Mouse (Mus musculus) embryonic facial prominence, embryonic 12.5 days (tissue): Measurements from ENCODE around the gene Reg3b. TPM values are rescaled to one million over a fixed set of nuclear protein-coding genes. Genes with fewer than 3 reads are reported as not detected.
"Not testable (repeated sequence)": the region's sequence is repeated elsewhere in the genome, so short reads cannot be mapped to it uniquely, and the experiment has no call there.

ENCODE experiments used
- ATAC-seq: fragments of 200-750 bp; cut with Nextera tagmentation; 2 replicates; pipeline ENCODE4 v1.8.0; 2017; ENCODE audit not compliant: insufficient number of reproducible peaks, insufficient read depth, low FRiP score, low TSS enrichment
- H3K27ac ChIP-seq: fragments of 300-500 bp; sonication (generic); 2 replicates; pipeline ENCODE4 v1.5.1; 2016; ENCODE audit warnings: mild to moderate bottlenecking
- H3K27me3 ChIP-seq: fragments of 300-500 bp; sonication (generic); 2 replicates; pipeline ENCODE4 v1.6.1; 2016; ENCODE audit warnings: mild to moderate bottlenecking, moderate library complexity
- H3K36me3 ChIP-seq: fragments of 300-500 bp; sonication (generic); 2 replicates; pipeline ENCODE4 v1.6.1; 2016; ENCODE audit warnings: mild to moderate bottlenecking
- H3K4me1 ChIP-seq: fragments of 300-500 bp; sonication (generic); 2 replicates; pipeline ENCODE4 v1.6.1; 2016
- H3K4me2 ChIP-seq: fragments of 300-500 bp; sonication (generic); replicated peaks from 2 replicates; pipeline ENCODE4 v1.6.1; 2016; ENCODE audit warnings: mild to moderate bottlenecking, moderate library complexity
- H3K4me3 ChIP-seq: fragments of 300-500 bp; sonication (generic); 2 replicates; pipeline ENCODE4 v1.5.1; 2016; ENCODE audit warnings: mild to moderate bottlenecking
- H3K9ac ChIP-seq: fragments of 300-500 bp; sonication (generic); 2 replicates; pipeline ENCODE4 v1.6.1; 2016; ENCODE audit warnings: mild to moderate bottlenecking, moderate library complexity
- H3K9me3 ChIP-seq: fragments of 300-500 bp; sonication (generic); 2 replicates; pipeline ENCODE4 v1.6.1; 2016; ENCODE audit warnings: mild to moderate bottlenecking, moderate library complexity
- WGBS: fragments of 180-500 bp; shearing (Covaris S2); methylation state at CpG from one replicate; pipeline ENCODE4 v1.1.7; 2016; 5-methylcytosine and 5-hydroxymethylcytosine counted together
- polyA plus RNA-seq: library from polyadenylated mRNA; unstranded; fragments of >200 nt; fragmentation: Nextera tagmentation; extraction: Ambion mirVana; gene quantifications from 2 replicates; pipeline ENCODE4 v1.2.1, GENCODE M21; 2016

Gene Reg3b
- polyA plus RNA-seq, result not detected in 2 replicates

- Histone ChIP-seq H3K9ac (no peak within 1 kb of the TSS), H3K4me2 (no peak within 1 kb of the TSS), H3K4me3 (no peak within 1 kb of the TSS), H3K36me3 (no peaks in the 10 kb centered on the region), H3K4me1 (no peaks in the 10 kb centered on the region), H3K27ac (no peak within 1 kb of the TSS), H3K27me3 (no peaks in the 10 kb centered on the region), H3K9me3 (no peaks in the 10 kb centered on the region)
- no peak for ATAC-seq
- 93% methylated on average over 2 of the region's 2 CpGs for WGBS
Measured at GRCm38 (mm10) chr6:78370357-78370756, at the start of gene Reg3b. Gene Reg3b, plus strand, starts transcription at chr6:78370657.

GRCm38 (mm10) chr6:78327798-78328197, 42.7 kb upstream of the Reg3b start:
- no peak for ATAC-seq
- H3K36me3 ChIP-seq, result no peaks in the 10 kb centered on the region
- H3K4me1 ChIP-seq, result no peaks in the 10 kb centered on the region
- H3K4me2 ChIP-seq, result no peak overlapping the region
- H3K9ac ChIP-seq, result no peak overlapping the region
- H3K27me3 ChIP-seq, result no peaks in the 10 kb centered on the region
- H3K4me3 ChIP-seq, result no peak overlapping the region
- H3K9me3 ChIP-seq, result no peaks in the 10 kb centered on the region
- no peak overlapping the region for H3K27ac ChIP-seq

GRCm38 (mm10) chr6:78329166-78329565, 41.3 kb upstream of the Reg3b start:
- WGBS, result 15% methylated on average over 2 of the region's 2 CpGs
- Histone ChIP-seq H3K9ac (no peak overlapping the region), H3K27ac (no peak overlapping the region), H3K4me3 (no peak overlapping the region), H3K36me3 (no peaks in the 10 kb centered on the region), H3K27me3 (no peaks in the 10 kb centered on the region), H3K4me2 (no peak overlapping the region), H3K4me1 (no peaks in the 10 kb centered on the region), H3K9me3 (no peaks in the 10 kb centered on the region)
- no peak for ATAC-seq

- Histone ChIP-seq H3K36me3 (no peaks in the 10 kb centered on the region), H3K27me3 (no peaks in the 10 kb centered on the region), H3K4me3 (no peak overlapping the region), H3K27ac (no peak overlapping the region), H3K4me2 (no peak overlapping the region), H3K4me1 (no peaks in the 10 kb centered on the region), H3K9me3 (no peaks in the 10 kb centered on the region), H3K9ac (no peak overlapping the region)
- 32% methylated on average over 7 of the region's 7 CpGs for WGBS
- no peak for ATAC-seq
Measured at GRCm38 (mm10) chr6:78331919-78332569, 38.4 kb upstream of the Reg3b start.

- H3K4me3 ChIP-seq, result no peak overlapping the region
- no peaks in the 10 kb centered on the region for H3K9me3 ChIP-seq
- no peak for ATAC-seq
- no peaks in the 10 kb centered on the region for H3K36me3 ChIP-seq
- H3K4me2 ChIP-seq, result no peak overlapping the region
- no peak overlapping the region for H3K27ac ChIP-seq
- H3K27me3 ChIP-seq, result no peaks in the 10 kb centered on the region
- no peaks in the 10 kb centered on the region for H3K4me1 ChIP-seq
- H3K9ac ChIP-seq, result no peak overlapping the region
Measured at GRCm38 (mm10) chr6:78340296-78340695, 30.2 kb upstream of the Reg3b start.

- H3K4me1 ChIP-seq, result no peaks in the 10 kb centered on the region
- ATAC-seq, result no peak
- no peak overlapping the region for H3K4me3 ChIP-seq
- no peak overlapping the region for H3K9ac ChIP-seq
- H3K9me3 ChIP-seq, result no peaks in the 10 kb centered on the region
- no peak overlapping the region for H3K4me2 ChIP-seq
- no peaks in the 10 kb centered on the region for H3K36me3 ChIP-seq
- H3K27ac ChIP-seq, result no peak overlapping the region
- WGBS, result 76% methylated on average over 2 of the region's 2 CpGs
- H3K27me3 ChIP-seq, result no peaks in the 10 kb centered on the region
Measured at GRCm38 (mm10) chr6:78341689-78342088, 28.8 kb upstream of the Reg3b start.

GRCm38 (mm10) chr6:78361971-78362563, 8.4 kb upstream of the Reg3b start:
- WGBS, result 65% methylated on average over 2 of the region's 2 CpGs
- Histone ChIP-seq H3K4me3 (no peak overlapping the region), H3K9ac (no peak overlapping the region), H3K36me3 (no peaks in the 10 kb centered on the region), H3K4me1 (no peaks in the 10 kb centered on the region), H3K27ac (no peak overlapping the region), H3K9me3 (no peaks in the 10 kb centered on the region), H3K4me2 (no peak overlapping the region), H3K27me3 (no peaks in the 10 kb centered on the region)
- ATAC-seq, result no peak

- Histone ChIP-seq H3K4me3 (no peak within 1 kb of the TSS), H3K27me3 (no peaks in the 10 kb centered on the region), H3K36me3 (no peaks in the 10 kb centered on the region), H3K4me1 (no peaks in the 10 kb centered on the region), H3K4me2 (no peak within 1 kb of the TSS), H3K9ac (no peak within 1 kb of the TSS), H3K27ac (no peak within 1 kb of the TSS), H3K9me3 (no peaks in the 10 kb centered on the region)
- no peak for ATAC-seq
- 71% methylated on average over 2 of the region's 2 CpGs for WGBS
Measured at GRCm38 (mm10) chr6:78378765-78379164, 8.3 kb downstream of the Reg3b start, which contains the start of gene Reg3d. Gene Reg3d, minus strand, starts transcription at chr6:78378865.

GRCm38 (mm10) chr6:78380409-78380808, 10.0 kb downstream of the Reg3b start, which contains the start of gene Reg3a:
Gene Reg3a, plus strand, starts transcription at chr6:78380709.
- Histone ChIP-seq H3K27ac (no peak within 1 kb of the TSS), H3K4me2 (no peak within 1 kb of the TSS), H3K27me3 (no peaks in the 10 kb centered on the region), H3K9me3 (no peaks in the 10 kb centered on the region), H3K4me3 (no peak within 1 kb of the TSS), H3K4me1 (no peaks in the 10 kb centered on the region), H3K36me3 (no peaks in the 10 kb centered on the region), H3K9ac (no peak within 1 kb of the TSS)
- no peak for ATAC-seq

GRCm38 (mm10) chr6:78385609-78386008, 15.2 kb downstream of the Reg3b start:
- no peak overlapping the region for H3K27ac ChIP-seq
- no peaks in the 10 kb centered on the region for H3K27me3 ChIP-seq
- no peaks in the 10 kb centered on the region for H3K9me3 ChIP-seq
- no peaks in the 10 kb centered on the region for H3K4me1 ChIP-seq
- H3K36me3 ChIP-seq, result no peaks in the 10 kb centered on the region
- no peak overlapping the region for H3K4me2 ChIP-seq
- no peak overlapping the region for H3K4me3 ChIP-seq
- WGBS, result 85% methylated on average over 3 of the region's 3 CpGs
- no peak for ATAC-seq
- no peak overlapping the region for H3K9ac ChIP-seq

GRCm38 (mm10) chr6:78395323-78395722, 24.9 kb downstream of the Reg3b start, which contains the start of gene Reg2:
Gene Reg2, plus strand, starts transcription at chr6:78395623.
- H3K4me1 ChIP-seq, H3K27me3 ChIP-seq, H3K36me3 ChIP-seq, H3K4me2 ChIP-seq, H3K9me3 ChIP-seq, H3K27ac ChIP-seq, H3K4me3 ChIP-seq, H3K9ac ChIP-seq, ATAC-seq: not testable (repeated sequence)
- 93% methylated on average over 5 of the region's 17 CpGs for whole genome bisulfite sequencing

GRCm38 (mm10) chr6:78422411-78422810, 52.0 kb downstream of the Reg3b start, which contains the start of gene Reg1:
Gene Reg1, plus strand, starts transcription at chr6:78422711.
- H3K9me3 ChIP-seq, H3K36me3 ChIP-seq, H3K27me3 ChIP-seq, H3K27ac ChIP-seq, ATAC-seq, H3K4me1 ChIP-seq, H3K4me3 ChIP-seq, H3K9ac ChIP-seq, H3K4me2 ChIP-seq: not testable (repeated sequence)
